ENCODE assay signal across 8 mouse cellular contexts in the genomic region with DNA sequence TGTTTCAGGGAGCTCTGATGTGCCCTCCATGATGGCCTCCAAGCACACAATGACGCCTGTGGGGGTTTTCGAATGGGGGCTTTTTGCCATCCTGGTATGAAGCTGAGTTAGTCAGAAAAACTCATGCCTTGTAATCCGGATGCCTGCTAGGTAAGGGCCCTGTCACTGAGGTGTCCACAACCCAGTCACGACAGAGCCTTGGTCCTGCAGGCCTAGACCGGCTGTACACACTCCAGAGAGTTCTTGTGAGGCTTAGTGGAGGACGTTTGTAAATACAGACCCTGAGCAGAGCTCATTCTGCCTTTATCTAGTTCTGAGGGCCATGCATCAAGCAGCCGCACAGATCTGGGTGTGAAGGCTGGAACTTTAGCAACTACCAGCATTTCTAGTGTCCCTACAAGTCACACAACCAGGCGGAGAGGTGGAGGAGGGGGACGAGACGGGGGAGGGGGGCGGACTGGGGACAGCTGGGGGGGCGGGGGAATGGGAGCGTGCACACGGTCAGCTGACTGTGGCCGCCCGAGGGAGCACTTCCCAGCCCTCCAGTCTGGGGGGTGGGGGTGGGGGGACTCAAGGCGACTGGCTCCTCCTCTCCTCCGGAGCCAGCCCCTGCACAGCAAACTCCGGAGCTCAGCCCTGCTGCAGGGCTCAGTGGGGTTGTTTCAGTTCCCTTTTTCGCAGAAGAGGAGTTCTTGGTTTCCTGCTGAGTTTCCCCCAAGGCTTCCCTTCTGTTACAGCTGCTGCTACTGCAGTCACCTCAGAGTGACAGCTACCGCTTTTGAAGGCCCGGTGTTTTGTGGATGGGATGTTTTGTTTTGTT. TPM values are rescaled to one million over a fixed set of nuclear protein-coding genes. Genes with fewer than 3 reads are reported as not detected.
A peak's percentile ranks its signal among the peaks of the same experiment; 100 is the strongest.
DNase-seq lines count a peak whose midpoint lies in the region; ATAC-seq lines count a peak whose summit lies in the region.

No protein-coding gene starts in this region.

- DNase-seq in layer of hippocampus, adult 11-12 months (ENCODE audit: low spot score) = peak; percentile 65
- DNase-seq in layer of hippocampus, adult 9-10 months (ENCODE audit: low spot score) = no peak
- peak; percentile 92 for DNase-seq in embryonic facial prominence, embryonic 10.5 days (ENCODE audit: low spot score)
- peak; percentile 94 for DNase-seq in heart, embryonic 10.5 days (ENCODE audit: low spot score)
- DNase-seq in kidney, adult 9 months = peak; percentile 56
- peak; percentile 77 for DNase-seq in neural tube, embryonic 10.5 days (ENCODE audit: extremely low spot score, low spot score)

- peak overlapping the region; percentile 45 for H3K4me3 ChIP-seq in embryonic facial prominence, embryonic 10.5 days
- H3K4me3 ChIP-seq in heart, embryonic 10.5 days = peak overlapping the region; percentile 43
- H3K4me3 ChIP-seq in liver, embryonic 15.5 days (replicated peaks) = peak overlapping the region; percentile 36
- peak overlapping the region; percentile 31 for H3K4me3 ChIP-seq in stomach, embryonic 16.5 days (replicated peaks; ENCODE audit: low read length)

- H3K27me3 ChIP-seq in embryonic facial prominence, embryonic 10.5 days (replicated peaks; ENCODE audit: low read depth, poor library complexity, severe bottlenecking) = no peaks in the 10 kb centered on the region
- H3K27me3 ChIP-seq in heart, embryonic 10.5 days (ENCODE audit: insufficient read depth, poor library complexity, severe bottlenecking) = no peaks in the 10 kb centered on the region
- H3K27me3 ChIP-seq in liver, embryonic 15.5 days = no peaks in the 10 kb centered on the region
- H3K27me3 ChIP-seq in stomach, embryonic 16.5 days (ENCODE audit: control insufficient read depth, insufficient read depth, low read length) = no peaks in the 10 kb centered on the region

- H3K9ac ChIP-seq in liver, embryonic 15.5 days = peak overlapping the region; percentile 30; the same call in 1 of the 2 replicates
- peak overlapping the region; percentile 67 for H3K9ac ChIP-seq in stomach, embryonic 16.5 days (ENCODE audit: low read length)

- H3K9me3 ChIP-seq in embryonic facial prominence, embryonic 10.5 days = no peaks in the 10 kb centered on the region
- no peaks in the 10 kb centered on the region for H3K9me3 ChIP-seq in heart, embryonic 10.5 days
- H3K9me3 ChIP-seq in liver, embryonic 15.5 days (replicated peaks) = no peaks in the 10 kb centered on the region
- no peaks in the 10 kb centered on the region for H3K9me3 ChIP-seq in stomach, embryonic 16.5 days (replicated peaks; ENCODE audit: control insufficient read depth, low read length)

- H3K27ac ChIP-seq in embryonic facial prominence, embryonic 10.5 days (replicated peaks) = peak overlapping the region; percentile 83
- H3K27ac ChIP-seq in heart, embryonic 10.5 days = peak overlapping the region; percentile 87
- H3K27ac ChIP-seq in liver, embryonic 15.5 days (replicated peaks) = peak overlapping the region; percentile 51; the same call in 1 of the 2 replicates
- H3K27ac ChIP-seq in stomach, embryonic 16.5 days (ENCODE audit: low read length) = peak overlapping the region; percentile 89

- WGBS in embryonic facial prominence, embryonic 10.5 days = 7% methylated on average over 22 of the region's 22 CpGs
- WGBS in heart, embryonic 10.5 days = 6% methylated on average over 22 of the region's 22 CpGs
- 6% methylated on average over 22 of the region's 22 CpGs for WGBS in liver, embryonic 15.5 days (ENCODE audit: insufficient replicate concordance)
- 7% methylated on average over 22 of the region's 22 CpGs for WGBS in stomach, embryonic 16.5 days

- H3K4me1 ChIP-seq in embryonic facial prominence, embryonic 10.5 days = peaks cover 61% of the 10 kb centered on the region
- H3K4me1 ChIP-seq in heart, embryonic 10.5 days = peaks cover 59% of the 10 kb centered on the region
- peaks cover 10% of the 10 kb centered on the region for H3K4me1 ChIP-seq in liver, embryonic 15.5 days (replicated peaks)
- H3K4me1 ChIP-seq in stomach, embryonic 16.5 days (ENCODE audit: control insufficient read depth, insufficient read depth, low read length) = peaks cover 16% of the 10 kb centered on the region

- peak; percentile 84 for ATAC-seq in liver, embryonic 15.5 days (ENCODE audit: insufficient read depth)
- ATAC-seq in stomach, embryonic 16.5 days (ENCODE audit: insufficient read depth, low FRiP score) = peak; percentile 94

- H3K4me2 ChIP-seq in liver, embryonic 15.5 days = peak overlapping the region; percentile 64
- peak overlapping the region; percentile 46 for H3K4me2 ChIP-seq in stomach, embryonic 16.5 days (ENCODE audit: low read depth, low read length)

- no peaks in the 10 kb centered on the region for H3K36me3 ChIP-seq in embryonic facial prominence, embryonic 10.5 days (replicated peaks)
- H3K36me3 ChIP-seq in heart, embryonic 10.5 days = no peaks in the 10 kb centered on the region
- H3K36me3 ChIP-seq in liver, embryonic 15.5 days (replicated peaks) = no peaks in the 10 kb centered on the region
- no peaks in the 10 kb centered on the region for H3K36me3 ChIP-seq in stomach, embryonic 16.5 days (ENCODE audit: control insufficient read depth, insufficient read depth, low read length)

RNA-seq across cellular contexts. Expression of a gene that starts 19.0 kb away (rescaled TPM):
- not detected in 2 replicates for polyA plus RNA-seq in embryonic facial prominence, embryonic 10.5 days (2016; fragmentation: Nextera tagmentation; extraction: Ambion mirVana)
- not detected in 2 replicates for polyA plus RNA-seq in heart, embryonic 10.5 days (2016; fragmentation: Nextera tagmentation; extraction: Ambion mirVana)
- polyA plus RNA-seq in liver, embryonic 15.5 days (2015; fragmentation: Nextera tagmentation; extraction: Ambion mirVana) = 0.10 TPM in 1 of 2 replicates, not detected in the other
- not detected in 2 replicates for polyA plus RNA-seq in stomach, embryonic 16.5 days (2015; fragmentation: Nextera tagmentation; extraction: Ambion mirVana)
